Mouse (Mus musculus) gastrocnemius, adult 2 months (tissue): ENCODE results near the gene Psap. TPM values are rescaled to one million over a fixed set of nuclear protein-coding genes. Genes with fewer than 3 reads are reported as not detected.
"Not testable (repeated sequence)": the region's sequence is repeated elsewhere in the genome, so short reads cannot be mapped to it uniquely, and the experiment has no call there.

Experiments
- DNase-seq: peaks from one replicate; pipeline ENCODE4 v3.0.0; 2022
- H3K27ac ChIP-seq: fragments of 200-600 bp; 2 replicates; pipeline ENCODE4 v1.8.1; 2022; ENCODE audit warnings: mild to moderate bottlenecking
- H3K4me3 ChIP-seq: fragments of 200-600 bp; 2 replicates; pipeline ENCODE4 v1.8.1; 2022; ENCODE audit warnings: mild to moderate bottlenecking, moderate library complexity
- CTCF ChIP-seq: fragments of 200-600 bp; IDR thresholded peaks from 2 replicates; pipeline ENCODE4 v1.8.1; 2022; ENCODE audit warnings: antibody characterized with exemption, mild to moderate bottlenecking, moderate library complexity
- intact Hi-C: fragments of 180-260 bp; cut with DNase I; formaldehyde crosslinking; loops from one replicate; pipeline ENCODE4 v1.15.1; 2025
- long read RNA-seq, 2 experiments: library from polyadenylated mRNA; stranded (forward); transcript quantifications; one replicate each; pipeline ENCODE4 v2.0.0; 2021
- total RNA-seq, 2 experiments: library from RNA; stranded (reverse); gene quantifications; 2 replicates each; pipeline ENCODE4 v1.2.3; 2021

Gene Psap
- 100 to 1,000 TPM; 730 to 837 TPM for total RNA-seq
- long read RNA-seq, experiment 1, transcript Psap-202 (14 exons, 2,646 nt) = minor isoform, 34 of 160 reads
- long read RNA-seq, experiment 1, transcript Psap-201 (14 exons, 2,654 nt) = major isoform, 45 of 160 reads
- long read RNA-seq, experiment 1, partial matches to known transcripts = 49 of 160 reads
- long read RNA-seq, experiment 1, other reads (novel, unspliced or antisense) = 32 of 160 reads
- long read RNA-seq, experiment 2, transcript Psap-202 (14 exons, 2,646 nt) = minor isoform, 24 of 182 reads
- long read RNA-seq, experiment 2, transcript Psap-201 (14 exons, 2,654 nt) = major isoform, 57 of 182 reads
- long read RNA-seq, experiment 2, partial matches to known transcripts = 68 of 182 reads
- long read RNA-seq, experiment 2, other reads (novel, unspliced or antisense) = 33 of 182 reads

- TF ChIP-seq CTCF = peak; percentile 14; the same call in 1 of the 2 replicates
- DNase-seq = peak; percentile 97
- intact Hi-C loops = no loop called here
- Histone ChIP-seq H3K27ac (peak within 1 kb of the TSS; percentile 99), H3K4me3 (peak within 1 kb of the TSS; percentile 83)
Measured at GRCm38 (mm10) chr10:60277207-60278005, at the start of gene Psap. Gene Psap, plus strand, starts transcription at chr10:60277627.

GRCm38 (mm10) chr10:60227666-60228065 lies 49.8 kb upstream of the Psap start:
- H3K27ac ChIP-seq = peak overlapping the region; percentile 84; the same call in 1 of the 2 replicates
- intact Hi-C loops = no loop called here
- no peak for DNase-seq
- no peak for TF ChIP-seq CTCF
- no peak overlapping the region for H3K4me3 ChIP-seq

- TF ChIP-seq CTCF = no peak
- peak overlapping the region; percentile 84 for H3K27ac ChIP-seq
- H3K4me3 ChIP-seq = no peak overlapping the region
- DNase-seq = peak; percentile 65
- intact Hi-C loops = no loop called here
Measured at GRCm38 (mm10) chr10:60229113-60229512, 48.3 kb upstream of the Psap start.

GRCm38 (mm10) chr10:60230321-60231088 lies 46.9 kb upstream of the Psap start:
- intact Hi-C loops = no loop called here
- no peak for DNase-seq
- Histone ChIP-seq H3K27ac (peak overlapping the region; percentile 84), H3K4me3 (no peak overlapping the region)
- no peak for TF ChIP-seq CTCF

GRCm38 (mm10) chr10:60234006-60234405 lies 43.4 kb upstream of the Psap start:
- intact Hi-C loops = no loop called here
- peak; percentile 10; the same call in 1 of the 2 replicates for TF ChIP-seq CTCF
- Histone ChIP-seq H3K27ac (no peak overlapping the region), H3K4me3 (no peak overlapping the region)
- no peak for DNase-seq

GRCm38 (mm10) chr10:60235876-60236275 lies 41.6 kb upstream of the Psap start:
- H3K27ac ChIP-seq, DNase-seq, H3K4me3 ChIP-seq, intact Hi-C loops: not testable (repeated sequence)

GRCm38 (mm10) chr10:60237475-60238154 lies 39.8 kb upstream of the Psap start:
- DNase-seq = peak; percentile 77
- intact Hi-C loops = loop anchor here (1.0 kb wide), 2 partner anchors 46 to 89 kb away; no protein-coding TSS in a partner anchor
- H3K27ac ChIP-seq = no peak overlapping the region
- no peak overlapping the region for H3K4me3 ChIP-seq
- TF ChIP-seq CTCF = peak; percentile 92

- no peak for TF ChIP-seq CTCF
- intact Hi-C loops = no loop called here
- H3K27ac ChIP-seq = no peak overlapping the region
Measured at GRCm38 (mm10) chr10:60240416-60240815, 37.0 kb upstream of the Psap start.

GRCm38 (mm10) chr10:60243941-60244340 lies 33.5 kb upstream of the Psap start:
- no peak for TF ChIP-seq CTCF
- intact Hi-C loops = loop anchor here (2.0 kb wide), 1 partner anchor 95 kb away; no protein-coding TSS in a partner anchor
- no peak overlapping the region for H3K4me3 ChIP-seq
- no peak overlapping the region for H3K27ac ChIP-seq
- no peak for DNase-seq

More at GRCm38 (mm10) chr10:60240416-60240815, 37.0 kb upstream of the Psap start:
- no peak overlapping the region for H3K4me3 ChIP-seq
- no peak for DNase-seq

- DNase-seq = peak; percentile 88
- Histone ChIP-seq H3K27ac (no peak overlapping the region), H3K4me3 (no peak overlapping the region)
- intact Hi-C loops = loop anchor here (2.0 kb wide), 1 partner anchor 96 kb away; no protein-coding TSS in a partner anchor
- no peak; the same call in 1 of the 2 replicates for TF ChIP-seq CTCF
Measured at GRCm38 (mm10) chr10:60245041-60245440, 32.4 kb upstream of the Psap start.

- TF ChIP-seq CTCF = no peak
- Histone ChIP-seq H3K4me3 (no peak overlapping the region), H3K27ac (no peak overlapping the region)
- no peak for DNase-seq
- intact Hi-C loops = loop anchor here (2.0 kb wide), 1 partner anchor 97 kb away; no protein-coding TSS in a partner anchor
Measured at GRCm38 (mm10) chr10:60245635-60246034, 31.8 kb upstream of the Psap start.

GRCm38 (mm10) chr10:60246519-60246918 lies 30.9 kb upstream of the Psap start:
- no peak overlapping the region for H3K4me3 ChIP-seq
- DNase-seq = peak; percentile 54
- intact Hi-C loops = no loop called here
- no peak overlapping the region for H3K27ac ChIP-seq
- peak; percentile 69 for TF ChIP-seq CTCF

- H3K4me3 ChIP-seq, DNase-seq, H3K27ac ChIP-seq, intact Hi-C loops: not testable (repeated sequence)
Measured at GRCm38 (mm10) chr10:60248345-60248744, 29.1 kb upstream of the Psap start.
